Mouse (Mus musculus) midbrain, embryonic 11.5 days (tissue): ENCODE measurements at regions not wholly inside any gene's neighbourhood (a gene's known extent, or its start where the extent isn't known, plus 50 kb on each side); places are given as distances from the start of the nearest gene placed in this dataset.

Experiments
- ATAC-seq: fragments of 200-750 bp; cut with Nextera tagmentation; 2 replicates; pipeline ENCODE4 v1.8.0; 2017; ENCODE audit warnings: moderate TSS enrichment, moderate library complexity; ENCODE audit not compliant: low FRiP score
- DNase-seq: peaks from one replicate; pipeline ENCODE4 v3.0.0; 2015; ENCODE audit warnings: low spot score; ENCODE audit errors: missing footprints
- H3K27ac ChIP-seq: fragments of 300-500 bp; sonication (generic); 2 replicates; pipeline ENCODE4 v1.5.1; 2014; ENCODE audit warnings: low read depth, low read length
- H3K27me3 ChIP-seq: fragments of 300-500 bp; sonication (generic); 2 replicates; pipeline ENCODE4 v1.6.1; 2014; ENCODE audit warnings: mild to moderate bottlenecking, low read length, moderate library complexity, mixed read lengths; ENCODE audit not compliant: control insufficient read depth, insufficient read depth
- H3K36me3 ChIP-seq: fragments of 300-500 bp; sonication (generic); 2 replicates; pipeline ENCODE4 v1.6.1; 2014; ENCODE audit warnings: mild to moderate bottlenecking, low read length, moderate library complexity, mixed read lengths; ENCODE audit not compliant: control insufficient read depth, insufficient read depth
- H3K4me1 ChIP-seq: fragments of 300-500 bp; sonication (generic); 2 replicates; pipeline ENCODE4 v1.6.1; 2014; ENCODE audit warnings: low read length; ENCODE audit not compliant: control insufficient read depth, insufficient read depth
- H3K4me2 ChIP-seq: fragments of 300-500 bp; sonication (generic); 2 replicates; pipeline ENCODE4 v1.6.1; 2014; ENCODE audit warnings: mild to moderate bottlenecking, moderate library complexity
- H3K4me3 ChIP-seq: fragments of 300-500 bp; sonication (generic); 2 replicates; pipeline ENCODE4 v1.5.1; 2014; ENCODE audit warnings: low read depth, low read length
- H3K9ac ChIP-seq: fragments of 300-500 bp; sonication (generic); 2 replicates; pipeline ENCODE4 v1.6.1; 2014; ENCODE audit warnings: low read length
- H3K9me3 ChIP-seq: fragments of 300-500 bp; sonication (generic); 2 replicates; pipeline ENCODE4 v1.6.1; 2016; ENCODE audit warnings: low read length; ENCODE audit not compliant: control insufficient read depth
- WGBS: fragments of 180-500 bp; shearing (Covaris S2); extraction: QIAGEN DNeasy Blood & Tissue Kit; methylation state at CpG from one replicate; pipeline ENCODE4 v1.1.7; 2014; 5-methylcytosine and 5-hydroxymethylcytosine counted together

DNA sequence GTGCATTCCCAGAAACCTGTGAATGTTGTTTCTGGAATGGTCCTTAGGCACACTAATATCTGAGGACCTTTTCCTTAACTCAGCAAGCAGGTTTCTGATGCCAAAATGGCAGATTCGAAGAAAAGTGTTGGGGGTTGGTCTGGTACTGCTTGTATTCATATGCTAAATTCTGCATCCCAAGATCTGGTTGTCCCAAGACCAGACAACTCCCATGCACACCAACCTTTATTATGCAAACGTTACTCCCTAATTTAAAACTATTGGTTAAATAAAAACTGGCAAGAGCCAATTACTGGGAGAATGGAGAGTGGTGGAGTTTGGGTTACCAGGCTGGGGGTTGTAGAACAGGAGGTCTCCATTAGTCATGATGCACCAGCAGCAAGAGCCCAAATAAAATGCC lies 129.0 kb upstream of the Tspan2 start:
- Histone ChIP-seq H3K4me3 (no peak overlapping the region), H3K36me3 (no peaks in the 10 kb centered on the region), H3K27ac (no peak overlapping the region), H3K27me3 (no peaks in the 10 kb centered on the region), H3K4me1 (0 out of 2 replicates have a peak, but pooled peaks cover 2% of the 10 kb centered on the region), H3K4me2 (no peak overlapping the region), H3K9me3 (no peaks in the 10 kb centered on the region), H3K9ac (no peak overlapping the region)
- no peak for DNase-seq
- WGBS = 75% methylated on average over 2 of the region's 2 CpGs
- no peak for ATAC-seq

DNA sequence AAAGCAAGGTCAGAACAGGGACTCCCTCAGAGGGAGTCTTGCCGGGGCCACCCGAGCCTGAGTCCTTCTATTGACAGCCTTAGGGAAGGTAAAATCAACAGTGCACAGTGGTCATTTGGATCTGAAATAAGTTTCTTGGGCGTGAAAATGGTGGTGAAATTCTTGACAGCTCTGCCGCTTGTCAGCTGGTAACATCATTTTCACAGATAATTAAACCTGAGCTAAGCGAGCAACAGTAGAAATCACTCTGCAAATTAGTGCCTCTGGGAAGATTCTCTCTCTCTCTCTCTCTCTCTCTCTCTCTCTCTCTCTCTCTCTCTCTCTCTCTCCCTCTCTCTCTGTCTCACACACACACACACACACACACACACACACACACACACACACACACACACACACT lies 123.4 kb upstream of the Tspan2 start:
- H3K9me3 ChIP-seq = no peaks in the 10 kb centered on the region
- no peaks in the 10 kb centered on the region for H3K27me3 ChIP-seq
- H3K4me1 ChIP-seq = peaks cover 7% of the 10 kb centered on the region; the same call in 1 of the 2 replicates
- no peak overlapping the region for H3K4me2 ChIP-seq
- no peaks in the 10 kb centered on the region for H3K36me3 ChIP-seq
- WGBS = 41% methylated on average over 5 of the region's 5 CpGs
- no peak overlapping the region for H3K27ac ChIP-seq
- H3K9ac ChIP-seq = no peak overlapping the region
- DNase-seq (no peak), ATAC-seq (no peak)
- no peak overlapping the region for H3K4me3 ChIP-seq

DNA sequence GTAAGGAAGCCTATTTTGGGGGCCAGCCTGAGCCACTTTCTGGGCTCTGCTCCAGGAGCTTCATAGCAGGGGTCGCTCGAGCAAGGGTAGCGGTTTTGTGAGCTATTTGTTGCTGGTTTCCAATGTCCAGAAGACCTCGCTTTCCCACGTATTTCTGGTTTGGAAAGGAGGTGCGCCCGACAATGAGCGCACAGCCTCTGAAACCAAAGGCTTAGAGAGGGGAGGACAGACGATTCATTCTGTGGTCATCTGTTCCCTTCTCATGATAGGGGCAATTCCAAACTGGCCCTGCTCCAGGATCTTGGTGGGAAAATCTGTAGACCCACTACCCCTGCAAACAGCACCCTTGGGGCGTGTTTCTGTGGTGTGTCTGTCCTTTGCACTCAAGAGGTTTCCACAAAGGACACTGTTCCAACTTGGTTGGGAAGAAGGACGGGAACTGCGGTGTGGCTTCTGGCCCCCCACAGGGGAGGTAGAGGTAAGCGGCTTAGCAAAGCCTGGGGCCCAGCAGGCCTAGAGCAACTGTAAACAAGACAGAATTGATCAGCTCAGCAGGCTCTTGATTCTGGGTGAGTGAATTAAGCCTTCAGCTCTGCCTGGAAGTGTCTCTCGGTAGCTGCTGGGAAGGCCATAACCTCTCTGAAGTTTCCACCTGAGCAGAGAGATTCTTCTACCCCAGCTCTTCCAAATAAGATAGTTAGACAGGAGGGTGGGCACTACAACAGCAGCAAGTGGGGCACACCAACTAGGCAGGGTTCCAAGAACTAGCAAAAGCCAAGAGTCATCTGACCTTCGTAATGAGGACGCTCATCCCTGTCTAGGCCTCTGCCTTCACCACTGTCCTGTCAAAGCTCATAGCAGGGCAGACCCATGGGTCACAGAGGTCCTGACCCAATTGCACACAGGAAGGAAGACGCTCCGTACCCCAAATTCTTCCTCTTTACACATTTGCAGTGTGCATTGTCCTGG lies 122.6 kb upstream of the Tspan2 start:
- Histone ChIP-seq H3K36me3 (no peaks in the 10 kb centered on the region), H3K27me3 (no peaks in the 10 kb centered on the region), H3K27ac (no peak overlapping the region), H3K9me3 (no peaks in the 10 kb centered on the region), H3K4me1 (peaks cover 7% of the 10 kb centered on the region; the same call in 1 of the 2 replicates), H3K4me2 (no peak overlapping the region), H3K9ac (no peak overlapping the region), H3K4me3 (no peak overlapping the region)
- DNase-seq = no peak
- 22% methylated on average over 18 of the region's 18 CpGs for WGBS
- no peak for ATAC-seq

DNA sequence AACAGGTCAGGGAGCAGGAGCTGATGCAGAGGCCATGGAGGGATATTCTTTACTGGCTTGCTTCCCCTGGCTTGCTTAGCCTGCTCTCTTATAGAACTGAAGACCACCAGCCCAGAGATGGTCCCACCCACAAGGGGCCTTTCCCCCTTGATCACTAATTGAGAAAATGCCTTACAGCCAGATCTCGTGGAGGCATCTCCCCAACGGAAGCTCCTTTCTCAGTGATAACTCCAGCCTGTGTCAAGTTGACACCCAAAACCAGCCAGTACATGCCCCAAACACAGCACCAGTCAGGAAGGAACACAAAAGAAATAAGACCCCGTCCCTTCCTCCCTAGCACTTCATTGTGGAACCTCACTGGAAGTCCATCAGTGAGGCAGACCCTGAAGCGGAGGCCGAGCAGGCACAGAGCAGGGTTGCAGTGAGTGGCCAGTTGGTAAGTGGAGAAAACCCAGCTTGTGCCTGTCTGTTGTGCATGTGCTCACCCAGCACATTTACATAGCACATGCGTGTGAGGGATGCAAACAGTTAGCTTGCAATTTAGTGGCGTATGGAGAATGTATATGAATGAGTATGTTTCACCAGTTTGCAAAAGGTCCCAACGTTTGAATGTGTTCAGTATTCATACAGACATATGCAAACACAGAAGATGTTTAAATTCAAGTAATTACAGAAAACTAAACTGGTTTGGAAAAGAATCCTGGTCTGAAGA lies 114.5 kb upstream of the Tspan2 start:
- H3K27me3 ChIP-seq = no peaks in the 10 kb centered on the region
- peak; percentile 76 for DNase-seq
- no peak overlapping the region for H3K9ac ChIP-seq
- H3K27ac ChIP-seq = no peak overlapping the region
- H3K4me3 ChIP-seq = no peak overlapping the region
- no peak for ATAC-seq
- H3K9me3 ChIP-seq = no peaks in the 10 kb centered on the region
- 69% methylated on average over 8 of the region's 8 CpGs for WGBS
- no peak overlapping the region for H3K4me2 ChIP-seq
- no peaks in the 10 kb centered on the region for H3K4me1 ChIP-seq
- H3K36me3 ChIP-seq = no peaks in the 10 kb centered on the region

DNA sequence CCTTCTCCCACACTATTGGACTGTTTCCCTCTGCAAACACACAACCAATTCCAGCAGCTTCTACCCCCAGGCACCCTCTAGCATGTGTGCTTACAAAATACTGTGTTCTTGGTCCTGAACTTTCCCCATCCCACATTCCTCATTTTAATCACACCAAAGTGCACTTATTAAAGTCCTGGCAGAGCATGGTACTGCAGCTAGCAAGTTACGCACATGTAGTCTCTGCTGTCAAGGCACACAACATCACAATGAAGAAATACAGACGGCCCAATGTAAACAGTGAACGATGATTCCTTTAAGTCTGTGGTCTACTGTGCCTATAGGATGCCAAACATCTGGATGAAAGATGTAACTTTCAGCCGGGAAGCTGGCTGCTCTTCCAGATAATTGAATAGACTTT lies 98.3 kb upstream of the Tspan2 start:
- Histone ChIP-seq H3K4me3 (no peak overlapping the region), H3K9me3 (no peaks in the 10 kb centered on the region), H3K36me3 (no peaks in the 10 kb centered on the region), H3K9ac (no peak overlapping the region), H3K27ac (no peak overlapping the region), H3K4me1 (no peaks in the 10 kb centered on the region), H3K4me2 (no peak overlapping the region), H3K27me3 (no peaks in the 10 kb centered on the region)
- WGBS = 90% methylated on average over 4 of the region's 4 CpGs
- DNase-seq (no peak), ATAC-seq (no peak)

DNA sequence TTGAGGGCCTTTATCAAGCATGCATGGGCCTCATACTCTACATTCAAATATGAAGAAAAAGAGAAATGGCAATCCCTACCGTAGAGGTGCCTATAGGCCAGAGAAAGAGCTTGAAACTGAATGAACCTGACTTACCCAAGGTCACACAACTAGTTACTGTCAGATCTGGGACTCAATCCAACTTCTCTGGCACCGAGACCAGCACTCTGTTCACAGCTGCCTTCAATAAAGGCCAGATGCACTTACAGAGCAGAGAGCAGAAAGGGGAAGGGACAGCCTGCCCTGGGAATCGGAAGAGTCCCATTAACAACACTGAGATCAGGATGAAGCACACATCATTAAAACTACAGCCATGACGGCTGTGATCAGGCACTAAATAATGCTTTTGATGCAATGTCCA lies 97.7 kb upstream of the Tspan2 start:
- Histone ChIP-seq H3K4me3 (no peak overlapping the region), H3K9ac (no peak overlapping the region), H3K27ac (no peak overlapping the region)

DNA sequence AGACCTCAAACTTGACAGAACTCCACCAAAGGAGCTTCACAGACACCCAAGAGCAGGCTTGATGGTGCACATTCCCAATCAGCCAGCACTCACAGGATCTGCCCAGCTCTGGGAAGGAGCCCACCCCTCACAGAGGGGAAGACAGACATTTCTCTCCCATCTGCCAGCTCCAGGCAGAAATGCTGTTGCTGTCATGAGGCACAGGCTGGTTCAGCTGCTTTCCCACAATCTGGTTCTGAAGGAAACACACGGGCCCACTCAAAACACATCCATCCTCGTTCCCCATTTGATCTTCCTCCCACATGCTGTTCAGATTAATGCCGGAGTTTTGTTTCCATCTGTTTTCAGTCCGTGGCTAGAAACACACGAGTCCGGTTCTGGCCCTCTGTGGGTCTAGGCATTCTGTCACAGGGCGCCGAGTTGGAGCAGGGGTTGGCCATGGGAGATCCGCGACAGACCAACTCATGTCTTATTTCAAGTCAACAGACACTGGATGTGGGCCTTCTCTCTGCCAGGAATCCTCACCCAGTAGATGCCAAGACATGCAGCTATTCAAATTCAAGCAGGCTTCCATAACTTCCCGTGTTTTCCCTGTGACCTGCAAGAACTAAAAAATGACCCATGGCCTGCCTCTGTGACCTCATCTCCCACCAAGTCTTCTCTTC lies 89.9 kb upstream of the Tspan2 start:
- Histone ChIP-seq H3K4me2 (no peak overlapping the region), H3K27ac (no peak overlapping the region), H3K9me3 (no peaks in the 10 kb centered on the region), H3K4me1 (no peaks in the 10 kb centered on the region), H3K36me3 (no peaks in the 10 kb centered on the region), H3K27me3 (no peaks in the 10 kb centered on the region), H3K4me3 (no peak overlapping the region), H3K9ac (no peak overlapping the region)
- WGBS = 84% methylated on average over 11 of the region's 11 CpGs
- ATAC-seq (no peak), DNase-seq (no peak)

More for the DNA sequence above, 97.7 kb upstream of the Tspan2 start:
- Histone ChIP-seq H3K4me2 (no peak overlapping the region), H3K36me3 (no peaks in the 10 kb centered on the region), H3K9me3 (no peaks in the 10 kb centered on the region), H3K27me3 (no peaks in the 10 kb centered on the region), H3K4me1 (no peaks in the 10 kb centered on the region)
- DNase-seq (no peak), ATAC-seq (no peak)
- WGBS = 83% methylated on average over 4 of the region's 4 CpGs

DNA sequence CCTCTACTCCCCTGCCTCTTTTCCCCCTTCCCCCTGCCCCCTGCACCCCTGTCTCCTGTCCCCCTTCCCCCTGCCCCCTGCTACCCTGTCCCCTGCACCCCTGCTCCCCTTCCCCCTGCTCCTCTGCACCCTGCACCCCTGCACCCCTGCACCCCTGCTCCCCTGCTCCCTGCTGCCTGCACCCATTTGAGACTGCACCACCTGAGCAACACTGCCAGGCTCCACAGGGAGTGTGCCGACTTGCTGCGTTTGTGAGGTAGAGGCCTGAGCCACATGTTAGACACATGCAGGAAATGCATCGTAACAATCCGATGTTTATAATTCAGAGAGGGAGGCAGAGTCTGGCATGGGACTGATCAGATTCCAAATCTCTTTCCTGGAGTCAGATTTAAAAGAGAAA lies 85.9 kb upstream of the Tspan2 start:
- Histone ChIP-seq H3K4me3 (no peak overlapping the region), H3K4me1 (no peaks in the 10 kb centered on the region), H3K36me3 (no peaks in the 10 kb centered on the region), H3K9me3 (no peaks in the 10 kb centered on the region), H3K9ac (no peak overlapping the region), H3K4me2 (no peak overlapping the region), H3K27me3 (no peaks in the 10 kb centered on the region), H3K27ac (no peak overlapping the region)
- ATAC-seq (no peak), DNase-seq (no peak)
- 81% methylated on average over 4 of the region's 4 CpGs for WGBS

DNA sequence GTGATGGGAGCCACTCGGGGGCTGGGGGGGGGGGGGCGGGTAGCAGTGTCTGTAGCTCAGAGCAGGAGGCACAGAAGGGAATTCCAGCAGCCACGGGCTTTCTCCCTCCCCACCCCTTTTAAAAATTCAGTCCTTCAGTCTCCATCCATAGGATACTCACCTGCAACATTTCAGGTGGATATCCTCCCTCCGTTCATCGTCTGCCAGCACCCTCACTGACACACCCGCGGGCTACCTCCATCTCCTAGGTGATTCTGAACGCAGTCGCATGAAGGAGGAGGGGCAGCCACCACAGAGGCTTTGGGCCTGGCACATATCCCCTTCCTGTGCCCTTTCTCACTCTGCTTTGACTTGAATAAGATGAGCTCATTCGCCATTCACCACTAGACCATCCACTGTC lies 79.4 kb upstream of the Tspan2 start:
- no peaks in the 10 kb centered on the region for H3K4me1 ChIP-seq
- DNase-seq (no peak), ATAC-seq (no peak; the same call in 1 of the 2 replicates)
- H3K27me3 ChIP-seq = no peaks in the 10 kb centered on the region
- H3K4me3 ChIP-seq = no peak overlapping the region
- H3K27ac ChIP-seq = no peak overlapping the region
- H3K4me2 ChIP-seq = no peak overlapping the region
- no peak overlapping the region for H3K9ac ChIP-seq
- 88% methylated on average over 9 of the region's 10 CpGs for WGBS
- no peaks in the 10 kb centered on the region for H3K9me3 ChIP-seq
- no peaks in the 10 kb centered on the region for H3K36me3 ChIP-seq
